Mouse (Mus musculus): ENCODE measurements around the gene Arhgef26. TPM values are rescaled to one million over a fixed set of nuclear protein-coding genes. Genes with fewer than 3 reads are reported as not detected.

Gene Arhgef26
- polyA plus RNA-seq, 1 experiment = 1.7 TPM

GRCm38 (mm10) chr3:62395368-62395767 is 57.2 kb downstream of the Arhgef26 start:
- TF ChIP-seq CTCF (IDR thresholded peaks at IDR 0.05; ENCODE audit: control insufficient read depth, insufficient read depth, low read length) (no peak), POLR2A (IDR thresholded peaks at IDR 0.05; ENCODE audit: borderline replicate concordance, control insufficient read depth, low read depth, low read length) (no peak)
- WGBS = 77% methylated on average over 5 of the region's 5 CpGs
- Histone ChIP-seq H3K27ac (ENCODE audit: control insufficient read depth, insufficient read depth, low read depth, low read length, poor library complexity) (no peak overlapping the region), H3K4me1 (ENCODE audit: control insufficient read depth, insufficient read depth, low read length) (no peaks in the 10 kb centered on the region; the same call in 1 of the 2 replicates), H3K4me3 (replicated peaks; ENCODE audit: control insufficient read depth, low read depth, low read length) (no peak overlapping the region)

- Histone ChIP-seq H3K4me1 (ENCODE audit: control insufficient read depth, insufficient read depth, low read length) (no peaks in the 10 kb centered on the region; the same call in 1 of the 2 replicates), H3K4me3 (replicated peaks; ENCODE audit: control insufficient read depth, low read depth, low read length) (no peak overlapping the region), H3K27ac (ENCODE audit: control insufficient read depth, insufficient read depth, low read depth, low read length, poor library complexity) (no peak overlapping the region)
- 16% methylated on average over 5 of the region's 5 CpGs for WGBS
- TF ChIP-seq CTCF (IDR thresholded peaks at IDR 0.05; ENCODE audit: control insufficient read depth, insufficient read depth, low read length) = no peak
- TF ChIP-seq POLR2A (IDR thresholded peaks at IDR 0.05; ENCODE audit: borderline replicate concordance, control insufficient read depth, low read depth, low read length) = no peak
Measured at GRCm38 (mm10) chr3:62396109-62396508, 58.0 kb downstream of the Arhgef26 start.

DNA sequence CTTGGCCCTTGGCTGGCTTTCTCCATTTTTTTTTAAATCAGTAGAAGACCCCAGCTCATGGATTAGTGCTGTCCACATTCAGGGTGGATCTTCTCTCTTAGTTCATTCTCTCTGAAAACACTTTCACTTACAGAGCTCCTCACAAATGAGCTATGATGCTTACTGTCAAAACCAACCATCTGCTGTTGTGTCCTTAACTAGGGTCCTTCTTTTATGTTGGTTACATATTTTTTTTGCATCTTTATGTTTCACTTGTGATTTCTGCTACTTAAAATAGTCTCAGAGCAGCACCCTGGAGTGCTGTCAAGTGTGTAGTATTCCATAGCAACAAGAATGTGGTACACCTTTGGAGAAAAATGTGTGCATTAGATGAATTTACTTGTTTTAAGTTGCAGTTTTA is 60.0 kb downstream of the Arhgef26 start:
- Histone ChIP-seq H3K27ac (ENCODE audit: control insufficient read depth, insufficient read depth, low read depth, low read length, poor library complexity) (no peak overlapping the region), H3K4me3 (replicated peaks; ENCODE audit: control insufficient read depth, low read depth, low read length) (no peak overlapping the region), H3K4me1 (ENCODE audit: control insufficient read depth, insufficient read depth, low read length) (no peaks in the 10 kb centered on the region; the same call in 1 of the 2 replicates)
- TF ChIP-seq POLR2A (IDR thresholded peaks at IDR 0.05; ENCODE audit: borderline replicate concordance, control insufficient read depth, low read depth, low read length) (no peak), CTCF (IDR thresholded peaks at IDR 0.05; ENCODE audit: control insufficient read depth, insufficient read depth, low read length) (no peak)

GRCm38 (mm10) chr3:62399826-62400746 is 61.9 kb downstream of the Arhgef26 start:
- Histone ChIP-seq H3K27ac (ENCODE audit: control insufficient read depth, insufficient read depth, low read depth, low read length, poor library complexity) (no peak overlapping the region), H3K4me3 (replicated peaks; ENCODE audit: control insufficient read depth, low read depth, low read length) (no peak overlapping the region), H3K4me1 (ENCODE audit: control insufficient read depth, insufficient read depth, low read length) (no peaks in the 10 kb centered on the region)
- 80% methylated on average over 12 of the region's 12 CpGs for WGBS
- TF ChIP-seq CTCF (IDR thresholded peaks at IDR 0.05; ENCODE audit: control insufficient read depth, insufficient read depth, low read length) (no peak), POLR2A (IDR thresholded peaks at IDR 0.05; ENCODE audit: borderline replicate concordance, control insufficient read depth, low read depth, low read length) (no peak)

DNA sequence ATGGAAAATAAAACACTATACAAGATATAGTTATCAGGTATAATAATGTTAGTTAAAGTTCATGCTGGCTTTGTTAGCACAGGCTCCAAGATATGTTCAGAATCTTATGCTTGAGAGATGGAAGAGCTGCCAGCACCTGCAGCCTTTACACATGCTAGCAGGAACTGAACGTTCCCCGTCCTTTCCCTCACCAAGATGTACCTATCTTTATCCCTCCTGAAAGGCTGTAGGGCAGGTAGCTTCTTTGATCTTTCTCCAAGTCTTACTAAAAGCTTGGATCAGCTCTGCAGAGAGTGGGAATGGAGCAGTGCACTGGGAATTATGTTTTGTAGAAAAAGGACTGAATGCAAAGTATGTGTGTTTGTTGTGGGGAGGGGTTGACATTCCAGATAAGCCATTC is 64.3 kb downstream of the Arhgef26 start:
- Histone ChIP-seq H3K4me1 (ENCODE audit: control insufficient read depth, insufficient read depth, low read length) (no peaks in the 10 kb centered on the region), H3K4me3 (replicated peaks; ENCODE audit: control insufficient read depth, low read depth, low read length) (no peak overlapping the region), H3K27ac (ENCODE audit: control insufficient read depth, insufficient read depth, low read depth, low read length, poor library complexity) (no peak overlapping the region)
- TF ChIP-seq CTCF (IDR thresholded peaks at IDR 0.05; ENCODE audit: control insufficient read depth, insufficient read depth, low read length) (no peak), POLR2A (IDR thresholded peaks at IDR 0.05; ENCODE audit: borderline replicate concordance, control insufficient read depth, low read depth, low read length) (no peak)
- 89% methylated on average over 2 of the region's 2 CpGs for WGBS

GRCm38 (mm10) chr3:62404477-62405246 is 66.5 kb downstream of the Arhgef26 start:
- H3K4me1 ChIP-seq (ENCODE audit: control insufficient read depth, insufficient read depth, low read length) = no peaks in the 10 kb centered on the region
- 69% methylated on average over 7 of the region's 7 CpGs for whole genome bisulfite sequencing
- H3K27ac ChIP-seq (ENCODE audit: control insufficient read depth, insufficient read depth, low read depth, low read length, poor library complexity) = no peak overlapping the region
- TF ChIP-seq POLR2A (IDR thresholded peaks at IDR 0.05; ENCODE audit: borderline replicate concordance, control insufficient read depth, low read depth, low read length) (no peak), CTCF (IDR thresholded peaks at IDR 0.05; ENCODE audit: control insufficient read depth, insufficient read depth, low read length) (no peak)
- H3K4me3 ChIP-seq (replicated peaks; ENCODE audit: control insufficient read depth, low read depth, low read length) = no peak overlapping the region

DNA sequence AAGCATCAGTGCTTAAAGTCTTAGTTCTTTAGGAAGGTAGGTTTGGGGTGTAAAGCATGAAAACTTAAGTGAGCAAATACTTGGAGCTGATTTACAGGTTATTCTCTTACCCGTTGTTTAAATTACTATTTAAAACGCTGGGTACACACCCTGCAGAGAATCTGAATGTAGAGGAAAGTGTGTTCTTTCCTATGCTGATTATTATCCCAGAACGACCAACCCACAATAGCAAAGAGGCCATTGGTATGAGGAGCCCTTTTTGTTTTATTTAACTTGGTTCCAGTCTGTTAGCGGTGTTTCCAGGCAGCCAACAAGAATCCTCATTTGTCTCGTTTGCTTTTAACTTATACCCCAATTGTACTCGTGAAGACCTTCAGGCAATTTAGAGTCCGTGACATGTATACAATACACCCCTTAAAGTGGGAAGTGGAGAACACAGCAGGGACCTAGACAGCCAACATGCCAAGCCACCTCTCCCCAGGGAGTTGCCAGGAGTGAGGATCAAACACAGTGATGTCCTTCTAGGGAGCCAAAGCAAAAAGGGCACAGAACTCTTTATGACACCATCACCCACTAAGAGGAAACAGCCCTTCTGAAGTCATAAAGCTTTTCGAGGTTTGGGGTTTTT is 71.5 kb downstream of the Arhgef26 start:
- H3K4me1 ChIP-seq (ENCODE audit: control insufficient read depth, insufficient read depth, low read length) = no peaks in the 10 kb centered on the region
- no peak overlapping the region for H3K4me3 ChIP-seq (replicated peaks; ENCODE audit: control insufficient read depth, low read depth, low read length)
- H3K27ac ChIP-seq (ENCODE audit: control insufficient read depth, insufficient read depth, low read depth, low read length, poor library complexity) = no peak overlapping the region
- no peak for TF ChIP-seq POLR2A (IDR thresholded peaks at IDR 0.05; ENCODE audit: borderline replicate concordance, control insufficient read depth, low read depth, low read length)
- TF ChIP-seq CTCF (IDR thresholded peaks at IDR 0.05; ENCODE audit: control insufficient read depth, insufficient read depth, low read length) = no peak
- 73% methylated on average over 8 of the region's 8 CpGs for WGBS

- TF ChIP-seq POLR2A (IDR thresholded peaks at IDR 0.05; ENCODE audit: borderline replicate concordance, control insufficient read depth, low read depth, low read length) (no peak), CTCF (IDR thresholded peaks at IDR 0.05; ENCODE audit: control insufficient read depth, insufficient read depth, low read length) (no peak)
- WGBS = 80% methylated on average over 4 of the region's 4 CpGs
- Histone ChIP-seq H3K4me1 (ENCODE audit: control insufficient read depth, insufficient read depth, low read length) (no peaks in the 10 kb centered on the region), H3K4me3 (replicated peaks; ENCODE audit: control insufficient read depth, low read depth, low read length) (no peak overlapping the region), H3K27ac (ENCODE audit: control insufficient read depth, insufficient read depth, low read depth, low read length, poor library complexity) (no peak overlapping the region)
Measured at GRCm38 (mm10) chr3:62410491-62410890, 72.3 kb downstream of the Arhgef26 start.

Data from bone marrow, adult 2 months (tissue).